Mouse (Mus musculus) layer of hippocampus, adult 2 months (tissue): Measurements from ENCODE around the gene Sec24c. TPM values are rescaled to one million over a fixed set of nuclear protein-coding genes. Genes with fewer than 3 reads are reported as not detected.

Experiments used
- DNase-seq, 2 experiments: peaks; one replicate each; pipeline ENCODE4 v3.0.0; 2022; ENCODE audit warnings: low spot score in 2 of 2
- H3K27ac ChIP-seq: fragments of 200-600 bp; 2 replicates; pipeline ENCODE4 v1.8.1; 2022
- H3K4me3 ChIP-seq: fragments of 200-600 bp; 2 replicates; pipeline ENCODE4 v1.8.1; 2022; ENCODE audit warnings: mild to moderate bottlenecking
- CTCF ChIP-seq: fragments of 200-600 bp; conservative IDR thresholded peaks from 2 replicates; pipeline ENCODE4 v1.8.1; 2022; ENCODE audit warnings: antibody characterized with exemption, mild to moderate bottlenecking, moderate library complexity
- total RNA-seq, 2 experiments: library from RNA; stranded (reverse); gene quantifications; 2 replicates each; pipeline ENCODE4 v1.2.3; 2021

Sec24c gene
- total RNA-seq, 2 experiments from 2014 or later = 104 to 108 TPM

DNA sequence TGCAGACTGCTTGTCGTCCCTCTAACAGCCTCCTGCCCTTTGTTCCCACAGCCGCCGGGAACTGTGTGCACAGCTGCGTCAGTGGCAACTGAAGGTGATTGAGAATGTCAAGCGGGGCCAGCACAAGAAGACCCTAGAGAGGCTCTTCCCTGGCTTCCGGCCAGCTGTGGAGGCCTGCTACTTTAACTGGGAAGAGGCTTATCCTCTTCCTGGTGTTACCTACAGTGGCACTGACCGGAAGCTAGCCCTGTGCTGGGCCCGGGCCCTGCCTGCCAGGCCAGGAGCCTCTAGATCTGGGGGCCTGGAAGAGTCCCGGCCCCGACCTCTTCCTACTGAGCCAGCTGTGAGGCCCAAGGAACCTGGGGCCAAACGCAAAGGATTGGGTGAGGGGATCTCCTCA is 39.7 kb downstream of the Sec24c start:
- no peak overlapping the region for H3K4me3 ChIP-seq
- no peak for TF ChIP-seq CTCF
- DNase-seq = no peak
- no peak overlapping the region for H3K27ac ChIP-seq

DNA sequence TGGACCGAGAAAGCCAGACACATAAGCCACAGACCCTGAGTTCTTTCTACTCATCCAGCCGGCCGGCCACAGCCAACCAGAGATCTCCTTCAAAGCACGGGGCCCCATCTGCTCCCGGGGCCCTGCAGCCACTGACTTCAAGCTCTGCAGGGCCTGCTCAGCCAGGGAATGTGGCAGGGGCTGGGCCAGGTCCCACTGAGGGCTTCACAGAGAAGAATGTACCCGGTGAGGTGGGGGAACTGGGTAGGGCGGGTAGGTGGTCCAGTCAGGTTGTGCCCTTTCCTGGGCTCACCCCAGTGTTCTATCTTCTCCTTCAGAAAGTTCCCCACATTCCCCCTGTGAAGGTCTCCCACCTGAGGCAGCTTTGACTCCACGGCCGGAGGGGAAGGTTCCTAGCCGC is 44.3 kb downstream of the Sec24c start:
- TF ChIP-seq CTCF = no peak
- DNase-seq = no peak
- H3K4me3 ChIP-seq = no peak overlapping the region
- no peak overlapping the region for H3K27ac ChIP-seq

DNA sequence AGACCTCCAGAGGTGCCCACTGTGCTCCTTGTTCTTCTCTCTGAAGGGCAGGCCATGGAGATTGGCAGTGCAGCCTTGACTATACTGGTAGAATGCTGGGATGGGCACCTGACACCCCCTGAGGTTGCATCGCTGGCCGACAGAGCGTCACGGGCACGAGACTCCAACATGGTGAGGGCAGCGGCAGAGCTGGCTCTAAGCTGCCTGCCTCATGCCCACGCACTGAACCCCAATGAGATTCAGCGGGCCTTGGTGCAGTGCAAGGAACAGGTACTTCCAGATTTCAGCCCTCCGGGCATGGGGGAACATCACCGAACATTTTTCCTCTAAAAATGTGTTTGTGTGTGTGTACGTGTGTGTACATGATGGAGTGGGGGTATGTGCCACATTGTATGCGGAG is 45.7 kb downstream of the Sec24c start:
- no peak overlapping the region for H3K27ac ChIP-seq
- TF ChIP-seq CTCF = no peak
- no peak overlapping the region for H3K4me3 ChIP-seq
- no peak for DNase-seq

DNA sequence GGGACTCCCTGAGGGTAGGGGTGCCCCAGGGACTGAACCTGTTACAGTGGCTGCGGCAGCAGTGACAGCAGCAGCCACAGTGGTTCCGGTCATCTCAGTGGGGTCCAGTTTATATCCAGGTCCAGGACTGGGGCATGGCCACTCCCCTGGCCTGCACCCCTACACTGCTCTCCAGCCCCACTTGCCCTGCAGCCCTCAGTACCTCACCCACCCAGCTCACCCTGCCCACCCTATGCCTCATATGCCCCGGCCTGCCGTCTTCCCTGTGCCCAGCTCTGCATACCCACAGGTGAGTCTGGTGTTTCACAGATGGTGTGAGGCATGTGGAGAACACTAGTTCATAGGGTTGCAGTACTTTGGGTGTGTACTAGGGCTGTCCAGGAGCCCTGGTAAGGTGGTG is 47.3 kb downstream of the Sec24c start:
- no peak overlapping the region for H3K4me3 ChIP-seq
- H3K27ac ChIP-seq = no peak overlapping the region
- no peak for DNase-seq
- TF ChIP-seq CTCF = no peak

DNA sequence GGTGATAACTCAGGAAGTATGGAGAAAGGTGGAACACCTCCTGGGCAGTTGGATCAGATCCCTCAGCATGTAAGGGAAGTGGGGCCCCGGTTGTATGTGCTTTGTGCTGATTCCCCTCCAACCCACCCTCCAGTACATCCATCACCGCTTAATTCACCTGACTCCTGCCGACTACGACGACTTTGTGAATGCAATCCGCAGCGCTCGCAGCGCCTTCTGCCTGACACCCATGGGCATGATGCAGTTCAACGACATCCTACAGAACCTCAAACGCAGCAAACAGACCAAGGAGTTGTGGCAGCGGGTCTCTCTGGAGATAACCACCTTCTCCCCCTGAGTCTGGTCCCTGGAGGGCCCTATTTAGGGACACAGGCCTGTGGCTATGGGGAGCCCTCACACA is 48.9 kb downstream of the Sec24c start:
- H3K27ac ChIP-seq = no peak overlapping the region
- DNase-seq = no peak
- TF ChIP-seq CTCF = no peak
- H3K4me3 ChIP-seq = no peak overlapping the region

DNA sequence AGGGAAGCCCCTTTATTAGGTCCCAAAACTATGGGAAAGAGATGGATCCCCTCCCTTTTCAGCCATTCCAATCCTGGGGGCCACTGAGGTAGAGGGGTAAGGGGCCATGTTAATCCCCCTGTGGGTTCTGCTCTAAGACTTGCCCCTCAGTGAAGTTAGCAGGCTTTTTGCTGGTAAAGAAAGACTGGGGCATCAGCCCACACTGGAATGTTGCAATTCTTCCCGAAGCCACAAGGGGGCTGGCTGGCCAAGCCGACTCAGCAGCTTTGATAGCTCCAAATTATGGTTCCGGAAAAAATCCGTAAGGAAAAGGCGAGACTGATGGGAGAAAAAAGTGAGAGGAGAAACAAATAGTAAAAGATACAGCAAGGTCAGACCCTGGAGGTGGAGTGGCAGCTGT is 49.9 kb downstream of the Sec24c start:
- peak; percentile 64 to 81 for DNase-seq
- peak; percentile 94 for TF ChIP-seq CTCF
- no peak overlapping the region for H3K27ac ChIP-seq
- H3K4me3 ChIP-seq = no peak overlapping the region

DNA sequence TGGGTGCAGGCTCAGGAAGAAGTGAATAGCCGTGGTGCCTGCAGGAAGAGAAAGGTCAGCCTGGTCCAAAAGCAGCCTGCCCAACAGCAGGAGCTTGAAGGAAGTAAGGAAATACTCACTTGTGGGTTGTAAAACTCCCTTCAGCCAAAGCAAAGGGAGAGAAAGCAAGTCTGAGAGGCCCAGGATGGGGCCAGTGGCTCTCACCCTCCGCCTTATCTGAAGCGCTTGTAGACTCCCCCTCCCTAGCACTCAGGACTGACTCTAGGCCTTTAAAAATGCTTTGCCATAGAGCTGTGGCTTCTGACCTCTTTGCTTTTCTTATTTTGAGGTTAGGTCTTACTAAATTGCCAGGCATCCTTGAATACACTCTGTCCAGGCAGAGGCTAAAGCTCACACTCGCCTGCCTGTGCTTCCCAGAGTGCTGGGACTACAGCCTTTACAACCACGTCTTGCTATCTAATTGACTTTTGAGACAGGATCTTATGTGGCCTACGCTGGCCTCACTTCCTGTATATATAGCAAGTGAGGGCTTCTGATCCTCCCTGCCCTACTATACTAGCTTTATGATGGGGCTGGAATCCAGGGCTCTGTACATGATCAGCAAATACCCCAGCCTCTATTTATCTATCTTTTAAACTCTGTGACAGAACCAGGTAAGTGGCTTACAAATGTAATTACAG is 51.7 kb downstream of the Sec24c start:
- H3K27ac ChIP-seq = no peak overlapping the region
- no peak overlapping the region for H3K4me3 ChIP-seq
- no peak for DNase-seq
- no peak for TF ChIP-seq CTCF

DNA sequence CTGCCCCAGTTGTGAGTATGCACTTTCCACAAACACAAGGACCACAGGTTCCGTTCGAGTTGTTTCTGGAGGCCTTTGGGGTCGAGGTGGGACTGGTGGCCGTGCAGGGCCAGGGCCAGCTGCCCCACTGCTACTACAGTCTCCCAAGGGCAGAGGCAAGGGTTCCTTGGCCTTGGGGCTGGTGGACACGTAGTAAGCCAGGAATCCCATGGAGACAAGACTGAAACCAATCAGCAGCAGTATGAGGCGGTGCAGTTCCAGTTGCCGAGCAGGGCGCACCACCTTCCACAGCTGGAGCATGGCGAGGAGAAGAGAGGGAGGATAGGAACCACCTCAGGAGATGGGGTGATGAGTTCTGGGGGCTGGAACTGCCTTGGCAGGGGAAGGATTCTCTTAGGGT is 55.8 kb downstream of the Sec24c start:
- H3K27ac ChIP-seq = no peak overlapping the region
- DNase-seq = no peak
- no peak for TF ChIP-seq CTCF
- H3K4me3 ChIP-seq = no peak overlapping the region

DNA sequence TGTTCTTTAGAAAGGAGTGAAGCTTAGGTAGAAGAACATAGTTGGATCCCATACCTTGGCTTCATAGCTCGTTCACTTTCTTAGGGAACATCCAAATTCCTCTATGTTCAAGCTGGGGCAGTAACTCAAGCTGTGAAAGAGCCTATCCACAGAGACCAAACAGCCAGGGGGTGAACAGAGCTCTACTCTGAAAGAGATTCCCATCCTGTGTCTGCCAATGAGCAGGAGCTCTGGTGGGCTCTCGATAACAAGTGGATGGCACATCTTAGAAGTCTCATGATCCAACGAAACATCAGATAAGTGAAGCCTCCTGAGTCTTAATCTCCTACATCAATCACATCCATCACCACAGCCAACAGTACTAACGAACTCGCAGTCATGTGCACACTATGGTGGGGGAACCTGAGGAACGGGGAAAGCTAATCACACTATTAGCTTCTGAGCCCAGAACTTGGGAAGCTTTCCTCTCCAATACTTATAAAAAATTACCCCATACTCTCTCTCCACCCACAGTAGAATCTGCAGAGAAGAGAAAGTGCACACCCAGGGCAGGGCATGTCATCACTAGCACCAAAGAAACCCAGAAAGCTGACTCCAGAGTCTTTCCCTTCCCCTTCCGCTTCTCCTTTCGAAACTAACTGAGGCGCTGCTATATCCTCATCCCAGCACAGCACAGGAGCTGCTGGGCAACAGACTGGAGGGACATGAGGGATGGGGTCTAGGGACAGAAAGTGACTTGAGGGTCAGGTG is 56.9 kb downstream of the Sec24c start:
- H3K4me3 ChIP-seq = no peak overlapping the region

DNA sequence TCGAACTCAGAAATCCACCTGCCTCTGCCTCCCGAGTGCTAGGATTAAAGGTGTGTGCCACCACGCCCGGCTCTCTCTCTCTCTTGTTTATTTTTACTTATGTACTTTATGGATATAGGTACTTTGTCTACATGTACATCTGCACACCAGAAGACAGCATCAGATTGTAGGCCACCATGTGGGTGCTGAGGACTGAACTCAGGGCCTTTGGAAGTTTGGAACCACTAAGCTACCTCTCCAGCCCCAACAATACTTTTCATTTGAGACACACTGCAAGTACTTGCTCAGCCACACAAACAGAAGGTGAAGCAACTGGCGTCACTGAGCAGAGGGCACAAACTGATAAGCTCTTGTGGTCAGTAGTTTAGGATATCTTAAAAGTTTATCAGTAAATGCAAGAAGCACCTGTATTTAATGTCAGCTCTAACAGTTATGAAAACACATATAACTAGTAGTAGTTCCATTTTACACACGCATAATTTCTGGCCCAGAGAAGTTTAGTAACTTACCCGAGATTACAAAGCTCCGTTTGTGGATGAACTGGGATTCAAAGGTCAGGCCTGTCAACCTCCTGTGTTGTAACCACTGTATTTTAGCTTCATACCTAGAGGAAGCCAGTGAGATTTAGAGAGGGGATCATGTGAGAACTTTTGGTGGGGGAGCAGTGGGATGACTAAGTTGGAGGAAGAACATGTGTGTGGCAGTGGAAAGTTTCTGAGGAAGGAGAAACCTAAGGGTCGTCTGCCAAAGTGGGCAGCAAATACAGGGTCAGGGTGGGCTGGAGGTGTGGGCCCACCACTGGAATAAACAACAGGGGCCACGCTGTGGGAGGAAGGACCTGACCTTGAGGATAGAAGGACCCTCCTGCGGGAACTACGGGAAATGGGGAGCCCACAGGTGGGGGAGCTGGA is 59.2 kb downstream of the Sec24c start:
- Histone ChIP-seq H3K4me3 (peak overlapping the region; percentile 82), H3K27ac (peak overlapping the region; percentile 97)
- no peak for TF ChIP-seq CTCF
- no peak for DNase-seq

More for the DNA sequence above, 56.9 kb downstream of the Sec24c start:
- DNase-seq = no peak
- H3K27ac ChIP-seq = no peak overlapping the region
- TF ChIP-seq CTCF = no peak

DNA sequence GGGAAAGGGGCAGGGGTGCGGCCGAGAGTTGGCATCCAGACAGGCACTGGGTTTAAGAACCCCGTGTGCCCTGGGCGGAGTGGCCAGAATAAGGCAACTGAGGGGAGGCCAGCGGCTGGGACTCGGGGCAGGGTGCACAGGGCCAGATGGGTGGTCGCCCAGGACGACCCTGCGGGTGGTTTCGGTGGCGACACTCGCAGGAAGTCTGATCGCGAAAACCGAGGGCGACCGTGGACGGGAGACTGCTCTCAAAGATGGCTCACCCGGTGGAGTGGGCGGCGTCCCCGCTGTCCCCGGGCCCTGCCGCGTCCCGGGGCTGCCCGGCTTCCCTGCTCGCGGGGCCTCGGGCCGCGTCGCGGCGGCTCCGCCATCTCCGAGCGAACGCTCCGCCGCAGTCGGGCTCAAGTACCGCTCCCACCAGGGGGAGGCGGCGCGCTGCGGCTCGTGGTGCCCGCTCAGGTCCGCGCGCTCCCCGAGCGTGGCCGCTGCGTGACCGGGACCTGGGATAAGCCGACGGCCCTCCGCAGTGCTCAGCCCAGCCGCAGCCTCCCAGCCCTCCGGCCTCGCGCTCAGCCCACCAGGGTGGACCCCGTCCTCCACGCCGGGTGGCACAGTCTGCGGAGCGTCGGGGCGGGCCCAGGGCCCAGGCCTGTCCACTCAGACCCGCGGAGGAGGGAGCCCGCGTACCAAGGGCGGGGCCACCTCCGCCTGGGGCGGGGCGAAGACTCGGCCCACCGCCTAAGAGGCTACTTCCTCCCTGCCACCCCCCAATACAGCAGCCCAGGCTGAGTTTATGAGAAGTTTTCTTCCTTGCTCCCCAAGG is 60.1 kb downstream of the Sec24c start, which contains the start of gene Ndst2:
Gene Ndst2 (minus strand): TSS at position 611 of the 823 bp plus-strand sequence.
- Histone ChIP-seq H3K4me3 (peak within 1 kb of the TSS; percentile 82), H3K27ac (peak within 1 kb of the TSS; percentile 97)
- TF ChIP-seq CTCF = peak; percentile 52
- peak; percentile 71 to 82 for DNase-seq

DNA sequence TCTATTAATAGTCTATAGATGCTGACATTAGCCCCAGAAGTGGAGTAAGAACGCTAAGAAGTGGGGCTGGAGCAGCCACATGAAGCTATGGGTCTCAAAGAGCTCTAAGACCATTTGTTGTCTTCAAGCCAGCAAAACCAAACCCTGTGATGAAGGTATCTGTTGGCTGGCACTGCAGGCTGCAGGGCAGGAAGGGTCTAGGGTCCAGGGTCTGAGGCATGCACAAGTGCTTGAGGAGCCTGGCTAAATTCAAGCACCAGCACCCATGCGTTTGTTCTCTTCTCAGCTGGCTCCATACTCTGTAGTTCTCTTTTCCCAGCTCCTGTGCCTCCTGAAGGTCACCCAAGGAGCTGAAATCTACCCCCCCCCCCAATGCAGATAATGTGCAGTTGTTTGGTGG is 60.9 kb downstream of the Sec24c start:
- Histone ChIP-seq H3K4me3 (peak overlapping the region; percentile 82), H3K27ac (peak overlapping the region; percentile 97; the same call in 1 of the 2 replicates)
- no peak for TF ChIP-seq CTCF
- no peak for DNase-seq
